Mouse (Mus musculus): Measurements from ENCODE around the gene Lcn9. TPM values are rescaled to one million over a fixed set of nuclear protein-coding genes. Genes with fewer than 3 reads are reported as not detected.

Lcn9 gene
- total RNA-seq, 2 experiments from 2014 or later = not detected

DNA sequence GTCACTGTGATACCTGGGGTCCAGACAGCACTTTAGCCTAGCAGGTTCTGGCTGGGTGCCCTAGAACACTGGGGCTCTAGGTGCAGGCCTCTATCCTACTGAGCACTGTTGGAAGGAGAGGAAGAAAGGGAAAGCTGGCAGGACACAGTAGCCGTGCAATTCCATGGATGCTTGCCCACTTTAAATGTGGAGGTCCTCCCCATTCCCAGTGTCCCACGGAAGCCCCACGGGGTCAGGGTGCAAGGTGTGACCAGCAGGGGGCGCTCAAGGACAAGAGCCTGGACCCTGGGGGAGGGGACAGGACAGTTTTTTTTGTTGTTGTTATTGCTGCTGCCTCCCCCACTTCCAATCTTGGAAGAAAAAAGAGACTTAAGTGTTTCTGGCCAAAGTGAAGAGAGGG is 27.4 kb downstream of the Lcn9 start:
- peak; percentile 32 to 76 for DNase-seq

- DNase-seq = peak; percentile 39 to 79
Observed at GRCm38 (mm10) chr2:25852626-25853025, 29.7 kb downstream of the Lcn9 start.

DNA sequence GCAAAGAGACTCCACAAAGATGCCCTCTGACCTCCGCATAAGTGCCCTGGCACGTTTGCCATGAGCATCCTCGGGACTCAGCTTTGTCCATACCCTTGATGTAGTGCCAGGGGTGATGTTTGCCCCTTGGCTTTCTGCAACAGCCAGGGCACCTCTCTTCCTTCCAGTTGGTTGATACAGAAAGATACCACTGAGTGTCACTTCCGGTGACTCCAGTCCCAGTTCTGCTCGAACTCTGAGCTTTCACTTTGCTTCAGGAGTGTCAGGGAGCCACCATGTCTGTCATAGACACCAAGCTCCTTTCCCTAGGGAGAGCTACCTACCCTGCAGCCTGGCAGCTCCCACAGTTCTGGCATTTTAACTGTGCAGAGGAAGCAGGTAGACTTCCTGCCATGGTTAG is 31.0 kb downstream of the Lcn9 start:
- no peak for DNase-seq

GRCm38 (mm10) chr2:25859891-25860290 is 36.9 kb downstream of the Lcn9 start:
- no peak for DNase-seq

GRCm38 (mm10) chr2:25862038-25862437 is 39.1 kb downstream of the Lcn9 start:
- no peak for DNase-seq

DNA sequence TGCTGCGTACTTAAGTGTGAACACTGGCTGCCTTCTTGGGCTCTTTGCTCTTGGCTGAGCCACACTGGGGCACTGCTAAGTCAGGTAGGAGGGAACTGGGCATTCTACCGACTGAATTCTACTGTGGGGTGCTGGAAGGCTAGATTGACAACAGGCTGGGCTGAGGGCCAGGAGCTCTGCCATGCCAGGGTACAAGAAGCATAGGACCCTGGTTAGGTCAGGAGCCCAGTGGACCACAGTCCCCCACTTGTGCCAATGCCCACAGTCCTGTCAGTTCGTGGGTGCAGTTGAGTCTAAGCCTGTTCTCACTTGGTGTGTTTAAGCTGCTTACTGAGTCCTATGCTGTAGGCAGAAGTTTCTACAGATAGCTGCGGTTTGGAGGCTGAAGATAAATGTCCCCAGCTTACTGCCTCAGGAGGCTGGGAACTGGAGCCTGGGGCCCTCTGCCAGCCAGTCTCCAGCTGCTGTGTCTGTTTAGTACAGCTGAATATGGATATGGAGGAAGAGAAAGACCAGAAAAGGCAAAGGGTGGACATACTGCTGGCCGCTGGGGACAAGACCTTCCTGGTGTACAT is 39.8 kb downstream of the Lcn9 start:
- DNase-seq = no peak

- peak in 1 of 2 experiments; percentile 23 for DNase-seq
Observed at GRCm38 (mm10) chr2:25863337-25864131, 40.6 kb downstream of the Lcn9 start, which contains the start of gene Kcnt1. Kcnt1 (plus strand) TSS chr2:25863734.

DNA sequence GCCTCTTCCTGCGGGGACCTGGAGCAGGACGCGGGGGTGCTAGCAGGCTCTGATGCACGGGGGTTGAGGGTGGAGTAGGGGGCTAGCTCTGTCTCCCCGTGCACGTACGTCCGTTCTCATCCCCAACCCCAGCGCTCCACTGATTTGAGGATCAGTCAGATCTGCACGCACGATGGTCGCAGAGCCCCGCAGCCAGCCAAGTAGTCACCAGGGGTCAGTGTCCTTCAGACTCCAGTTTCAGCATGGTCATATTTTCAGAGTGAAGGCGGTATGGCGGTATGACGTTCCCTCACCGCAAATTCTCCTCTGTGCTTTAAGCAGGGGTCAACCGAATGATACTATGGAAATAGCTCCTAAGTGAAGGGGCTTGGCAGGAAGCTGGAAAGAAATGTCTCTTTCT is 41.3 kb downstream of the Lcn9 start:
- DNase-seq = no peak

GRCm38 (mm10) chr2:25865412-25865811 is 42.5 kb downstream of the Lcn9 start:
- DNase-seq = no peak

GRCm38 (mm10) chr2:25866656-25867055 is 43.7 kb downstream of the Lcn9 start:
- DNase-seq = no peak

Other genes starting within 250 kb of the Lcn9 start
- gene Mamdc4, start 248.3 kb upstream of the Lcn9 start, total RNA-seq (2021) = 1 to 10 TPM in 1 of 2 experiments, under 1 TPM in 1; 0.55 to 1.4 TPM
- gene Phpt1, start 247.9 kb upstream of the Lcn9 start, total RNA-seq (2021) = 10 to 100 TPM; 55.9 to 72.5 TPM
- gene Ajm1, start 241.4 kb upstream of the Lcn9 start, total RNA-seq (2021) = under 1 TPM; 0.10 to 0.46 TPM
- gene Rabl6, start 214.6 kb upstream of the Lcn9 start, total RNA-seq (2021) = 10 to 100 TPM; 63.5 to 63.8 TPM
- gene Ccdc183, start 205.5 kb upstream of the Lcn9 start, total RNA-seq (2021) = not detected
- gene Tmem141, start 201.1 kb upstream of the Lcn9 start, total RNA-seq (2021) = 10 to 100 TPM; 33.9 to 37.9 TPM
- gene Fcna, start 195.1 kb upstream of the Lcn9 start, total RNA-seq (2021) = 1 to 10 TPM; 7.1 to 8.1 TPM
- under 1 TPM; 0.64 to 0.72 TPM for gene Lcn8, start 170.0 kb upstream of the Lcn9 start, total RNA-seq (2021)
- not detected for gene Lcn5, start 165.2 kb upstream of the Lcn9 start, total RNA-seq (2021)
- not detected for gene Lcn6, start 146.4 kb upstream of the Lcn9 start, total RNA-seq (2021)
- not detected for gene Lcn10, start 140.4 kb upstream of the Lcn9 start, total RNA-seq (2021)
- gene Obp2a, start 123.1 kb upstream of the Lcn9 start, total RNA-seq (2021) = not detected
- 10 to 100 TPM; 16.9 to 18.3 TPM for gene Bmyc, start 116.4 kb upstream of the Lcn9 start, total RNA-seq (2021)
- gene Obp2b, start 86.1 kb upstream of the Lcn9 start, total RNA-seq (2021) = not detected
- not detected for gene Lcn3, start 57.6 kb upstream of the Lcn9 start, total RNA-seq (2021)
- gene Lcn11, start 46.1 kb upstream of the Lcn9 start, total RNA-seq (2021) = not detected
- gene Gm13539, start 40.9 kb upstream of the Lcn9 start, total RNA-seq (2021) = not detected
- gene Glt6d1, start 7.3 kb upstream of the Lcn9 start, total RNA-seq (2021) = not detected
- not detected for gene Sohlh1, start 24.1 kb downstream of the Lcn9 start, total RNA-seq (2021)
- gene Kcnt1, start 40.6 kb downstream of the Lcn9 start, total RNA-seq (2021) = under 1 TPM; 0.21 to 0.25 TPM
- gene Camsap1, start 160.1 kb downstream of the Lcn9 start, total RNA-seq (2021) = 10 to 100 TPM; 32.6 to 32.8 TPM
- gene Ubac1, start 198.6 kb downstream of the Lcn9 start, total RNA-seq (2021) = 10 to 100 TPM; 80.3 to 90.3 TPM

All from heart, adult 18-20 months (tissue).